Mouse (Mus musculus): ENCODE results near the gene Lypd5. TPM values are rescaled to one million over a fixed set of nuclear protein-coding genes. Genes with fewer than 3 reads are reported as not detected.
"Not testable (repeated sequence)": the region's sequence is repeated elsewhere in the genome, so short reads cannot be mapped to it uniquely, and the experiment has no call there.

Lypd5 gene
- polyA plus RNA-seq, 1 experiment from 2014 or later = not detected

GRCm38 (mm10) chr7:24396832-24397231, 47.8 kb downstream of the Lypd5 start:
- no peak overlapping the region for H3K27ac ChIP-seq (ENCODE audit: low read depth)
- no peaks in the 10 kb centered on the region for H3K36me3 ChIP-seq (ENCODE audit: control insufficient read depth, insufficient read depth, low read length)
- WGBS = 64% methylated on average over 11 of the region's 11 CpGs

GRCm38 (mm10) chr7:24398364-24398913, 49.4 kb downstream of the Lypd5 start:
- WGBS = 97% methylated on average over 8 of the region's 8 CpGs
- Histone ChIP-seq H3K27me3 (replicated peaks; ENCODE audit: control insufficient read depth, insufficient read depth, low read length) (no peaks in the 10 kb centered on the region), H3K9ac (ENCODE audit: low read length) (no peak overlapping the region), H3K36me3 (ENCODE audit: control insufficient read depth, insufficient read depth, low read length) (no peaks in the 10 kb centered on the region), H3K4me3 (ENCODE audit: low read depth, low read length) (no peak overlapping the region), H3K4me2 (ENCODE audit: low read length) (no peak overlapping the region), H3K9me3 (ENCODE audit: control insufficient read depth, low read length) (peaks cover 3% of the 10 kb centered on the region), H3K27ac (ENCODE audit: low read depth) (no peak overlapping the region), H3K4me1 (replicated peaks; ENCODE audit: control insufficient read depth, insufficient read depth, low read length) (0 out of 2 replicates have a peak, but pooled peaks cover 5% of the 10 kb centered on the region)
- DNase-seq (ENCODE audit: low spot score) (no peak), ATAC-seq (replicated peaks; ENCODE audit: low FRiP score, low TSS enrichment, low read depth) (no peak)

More at GRCm38 (mm10) chr7:24396832-24397231, 47.8 kb downstream of the Lypd5 start:
- Histone ChIP-seq H3K4me1 (replicated peaks; ENCODE audit: control insufficient read depth, insufficient read depth, low read length) (0 out of 2 replicates have a peak, but pooled peaks cover 5% of the 10 kb centered on the region), H3K9ac (ENCODE audit: low read length) (no peak overlapping the region), H3K4me3 (ENCODE audit: low read depth, low read length) (no peak overlapping the region), H3K27me3 (replicated peaks; ENCODE audit: control insufficient read depth, insufficient read depth, low read length) (no peaks in the 10 kb centered on the region), H3K4me2 (ENCODE audit: low read length) (no peak overlapping the region), H3K9me3 (ENCODE audit: control insufficient read depth, low read length) (no peaks in the 10 kb centered on the region)
- ATAC-seq (replicated peaks; ENCODE audit: low FRiP score, low TSS enrichment, low read depth) = no peak
- DNase-seq (ENCODE audit: low spot score) = no peak

- Histone ChIP-seq H3K9ac (ENCODE audit: low read length) (peak within 1 kb of the TSS; percentile 55), H3K27me3 (replicated peaks; ENCODE audit: control insufficient read depth, insufficient read depth, low read length) (no peaks in the 10 kb centered on the region), H3K4me2 (ENCODE audit: low read length) (peak within 1 kb of the TSS; percentile 48), H3K9me3 (ENCODE audit: control insufficient read depth, low read length) (peaks cover 3% of the 10 kb centered on the region), H3K27ac (ENCODE audit: low read depth) (peak within 1 kb of the TSS; percentile 96), H3K4me1 (replicated peaks; ENCODE audit: control insufficient read depth, insufficient read depth, low read length) (0 out of 2 replicates have a peak, but pooled peaks cover 5% of the 10 kb centered on the region), H3K36me3 (ENCODE audit: control insufficient read depth, insufficient read depth, low read length) (no peaks in the 10 kb centered on the region), H3K4me3 (ENCODE audit: low read depth, low read length) (peak within 1 kb of the TSS; percentile 56)
- ATAC-seq (replicated peaks; ENCODE audit: low FRiP score, low TSS enrichment, low read depth) (peak; percentile 96), DNase-seq (ENCODE audit: low spot score) (peak; percentile 98)
- WGBS = 2% methylated on average over 64 of the region's 66 CpGs
Observed at GRCm38 (mm10) chr7:24399256-24400081, 50.5 kb downstream of the Lypd5 start, which contains the start of gene Smg9. Gene Smg9, plus strand, starts transcription at chr7:24399619.

- Histone ChIP-seq H3K9me3 (ENCODE audit: control insufficient read depth, low read length) (peaks cover 3% of the 10 kb centered on the region), H3K27ac (ENCODE audit: low read depth) (peak overlapping the region; percentile 96), H3K27me3 (replicated peaks; ENCODE audit: control insufficient read depth, insufficient read depth, low read length) (no peaks in the 10 kb centered on the region), H3K4me2 (ENCODE audit: low read length) (peak overlapping the region; percentile 48), H3K4me3 (ENCODE audit: low read depth, low read length) (peak overlapping the region; percentile 56), H3K9ac (ENCODE audit: low read length) (peak overlapping the region; percentile 55), H3K4me1 (replicated peaks; ENCODE audit: control insufficient read depth, insufficient read depth, low read length) (0 out of 2 replicates have a peak, but pooled peaks cover 5% of the 10 kb centered on the region), H3K36me3 (ENCODE audit: control insufficient read depth, insufficient read depth, low read length) (no peaks in the 10 kb centered on the region)
- WGBS = 14% methylated on average over 3 of the region's 3 CpGs
- peak; percentile 0; the same call in 1 of the 2 replicates for ATAC-seq (replicated peaks; ENCODE audit: low FRiP score, low TSS enrichment, low read depth)
- DNase-seq (ENCODE audit: low spot score) = no peak
Observed at GRCm38 (mm10) chr7:24400082-24400452, 51.1 kb downstream of the Lypd5 start.

- H3K27ac ChIP-seq (ENCODE audit: low read depth); H3K4me1 ChIP-seq (replicated peaks; ENCODE audit: control insufficient read depth, insufficient read depth, low read length); H3K9ac ChIP-seq (ENCODE audit: low read length); H3K27me3 ChIP-seq (replicated peaks; ENCODE audit: control insufficient read depth, insufficient read depth, low read length); ATAC-seq (replicated peaks; ENCODE audit: low FRiP score, low TSS enrichment, low read depth); DNase-seq (ENCODE audit: low spot score); H3K36me3 ChIP-seq (ENCODE audit: control insufficient read depth, insufficient read depth, low read length); H3K9me3 ChIP-seq (ENCODE audit: control insufficient read depth, low read length): not testable (repeated sequence)
- H3K4me3 ChIP-seq (ENCODE audit: low read depth, low read length) = peak overlapping the region; percentile 56
- peak overlapping the region; percentile 48; the same call in 1 of the 2 replicates for H3K4me2 ChIP-seq (ENCODE audit: low read length)
- WGBS = 90% methylated on average over 4 of the region's 4 CpGs
Observed at GRCm38 (mm10) chr7:24400489-24400888, 51.5 kb downstream of the Lypd5 start.

- Histone ChIP-seq H3K36me3 (ENCODE audit: control insufficient read depth, insufficient read depth, low read length) (0 out of 2 replicates have a peak, but pooled peaks cover 13% of the 10 kb centered on the region), H3K4me2 (ENCODE audit: low read length) (no peak overlapping the region), H3K9ac (ENCODE audit: low read length) (no peak overlapping the region), H3K4me3 (ENCODE audit: low read depth, low read length) (no peak overlapping the region), H3K9me3 (ENCODE audit: control insufficient read depth, low read length) (peaks cover 3% of the 10 kb centered on the region), H3K27me3 (replicated peaks; ENCODE audit: control insufficient read depth, insufficient read depth, low read length) (no peaks in the 10 kb centered on the region), H3K27ac (ENCODE audit: low read depth) (no peak overlapping the region), H3K4me1 (replicated peaks; ENCODE audit: control insufficient read depth, insufficient read depth, low read length) (0 out of 2 replicates have a peak, but pooled peaks cover 5% of the 10 kb centered on the region)
- 95% methylated on average over 9 of the region's 9 CpGs for WGBS
- DNase-seq (ENCODE audit: low spot score) (no peak), ATAC-seq (replicated peaks; ENCODE audit: low FRiP score, low TSS enrichment, low read depth) (no peak)
Observed at GRCm38 (mm10) chr7:24402851-24403250, 53.9 kb downstream of the Lypd5 start.

Small RNA genes lying within 50 kb of the gene (microRNA-seq; reads per million reads assigned to microRNA genes)
- gene Gm27592 = not detected

Other genes with a start within 250 kb of the Lypd5 start
- 5.5 and 7.6 TPM in 2 replicates for gene Zfp112, start 236.9 kb upstream of the Lypd5 start, polyA plus RNA-seq (2014; fragmentation: Nextera tagmentation; extraction: Ambion mirVana)
- gene Zfp235, start 215.0 kb upstream of the Lypd5 start, polyA plus RNA-seq (2014; fragmentation: Nextera tagmentation; extraction: Ambion mirVana) = 16.5 and 19.4 TPM in 2 replicates
- 5.0 and 6.3 TPM in 2 replicates for gene Zfp114, start 174.1 kb upstream of the Lypd5 start, polyA plus RNA-seq (2014; fragmentation: Nextera tagmentation; extraction: Ambion mirVana)
- gene Zfp111, start 137.8 kb upstream of the Lypd5 start, polyA plus RNA-seq (2014; fragmentation: Nextera tagmentation; extraction: Ambion mirVana) = 9.1 and 12.8 TPM in 2 replicates
- 4.4 and 5.6 TPM in 2 replicates for gene Zfp109, start 111.6 kb upstream of the Lypd5 start, polyA plus RNA-seq (2014; fragmentation: Nextera tagmentation; extraction: Ambion mirVana)
- 3.4 and 3.8 TPM in 2 replicates for gene Zfp108, start 94.4 kb upstream of the Lypd5 start, polyA plus RNA-seq (2014; fragmentation: Nextera tagmentation; extraction: Ambion mirVana)
- gene Zfp93, start 78.8 kb upstream of the Lypd5 start, polyA plus RNA-seq (2014; fragmentation: Nextera tagmentation; extraction: Ambion mirVana) = 7.4 and 8.1 TPM in 2 replicates
- gene Zfp61, start 48.0 kb upstream of the Lypd5 start, polyA plus RNA-seq (2014; fragmentation: Nextera tagmentation; extraction: Ambion mirVana) = 24.7 and 31.8 TPM in 2 replicates
- 9.1 and 12.0 TPM in 2 replicates for gene Zfp94, start 32.5 kb upstream of the Lypd5 start, polyA plus RNA-seq (2014; fragmentation: Nextera tagmentation; extraction: Ambion mirVana)
- gene Tescl, start 15.3 kb upstream of the Lypd5 start, polyA plus RNA-seq (2014; fragmentation: Nextera tagmentation; extraction: Ambion mirVana) = not detected in 2 replicates
- 0.43 and 0.70 TPM in 2 replicates for gene Kcnn4, start 21.1 kb downstream of the Lypd5 start, polyA plus RNA-seq (2014; fragmentation: Nextera tagmentation; extraction: Ambion mirVana)
- 24.0 and 24.5 TPM in 2 replicates for gene Smg9, start 50.4 kb downstream of the Lypd5 start, polyA plus RNA-seq (2014; fragmentation: Nextera tagmentation; extraction: Ambion mirVana)
- not detected in 2 replicates for gene Irgc1, start 103.1 kb downstream of the Lypd5 start, polyA plus RNA-seq (2014; fragmentation: Nextera tagmentation; extraction: Ambion mirVana)
- gene Plaur, start 113.3 kb downstream of the Lypd5 start, polyA plus RNA-seq (2014; fragmentation: Nextera tagmentation; extraction: Ambion mirVana) = 10.0 and 10.7 TPM in 2 replicates
- 0.64 and 1.7 TPM in 2 replicates for gene Cadm4, start 132.8 kb downstream of the Lypd5 start, polyA plus RNA-seq (2014; fragmentation: Nextera tagmentation; extraction: Ambion mirVana)
- gene Zfp428, start 157.8 kb downstream of the Lypd5 start, polyA plus RNA-seq (2014; fragmentation: Nextera tagmentation; extraction: Ambion mirVana) = 30.3 and 33.7 TPM in 2 replicates
- 0.40 and 0.46 TPM in 2 replicates for gene AC161166.1, start 163.3 kb downstream of the Lypd5 start, polyA plus RNA-seq (2014; fragmentation: Nextera tagmentation; extraction: Ambion mirVana)
- 6.3 and 7.3 TPM in 2 replicates for gene Irgq, start 181.5 kb downstream of the Lypd5 start, polyA plus RNA-seq (2014; fragmentation: Nextera tagmentation; extraction: Ambion mirVana)
- gene Pinlyp, start 196.9 kb downstream of the Lypd5 start, polyA plus RNA-seq (2014; fragmentation: Nextera tagmentation; extraction: Ambion mirVana) = not detected in 2 replicates
- 91.5 and 108 TPM in 2 replicates for gene Xrcc1, start 197.1 kb downstream of the Lypd5 start, polyA plus RNA-seq (2014; fragmentation: Nextera tagmentation; extraction: Ambion mirVana)
- 42.9 and 46.5 TPM in 2 replicates for gene Ethe1, start 238.3 kb downstream of the Lypd5 start, polyA plus RNA-seq (2014; fragmentation: Nextera tagmentation; extraction: Ambion mirVana)
- 3.1 and 3.6 TPM in 2 replicates for gene Zfp575, start 238.4 kb downstream of the Lypd5 start, polyA plus RNA-seq (2014; fragmentation: Nextera tagmentation; extraction: Ambion mirVana)